Mouse (Mus musculus): Measurements from ENCODE around the gene Kif14. TPM values are rescaled to one million over a fixed set of nuclear protein-coding genes. Genes with fewer than 3 reads are reported as not detected.
A peak's percentile ranks its signal among the peaks of the same experiment; 100 is the strongest.

Gene Kif14
- polyA plus RNA-seq, 1 experiment from 2014 or later: 0.54 TPM

- 66% methylated on average over 4 of the region's 4 CpGs for WGBS
- H3K36me3 ChIP-seq (ENCODE audit: insufficient read depth, low read length): no peaks in the 10 kb centered on the region
- TF ChIP-seq EP300 (IDR thresholded peaks at IDR 0.05) (no peak), CTCF (IDR thresholded peaks at IDR 0.05) (peak; percentile 38; the same call in 1 of the 2 replicates)
- no peak overlapping the region for H3K4me3 ChIP-seq (ENCODE audit: low read depth, low read length)
- ATAC-seq: no peak
- no peaks in the 10 kb centered on the region for H3K9me3 ChIP-seq (ENCODE audit: low read length)
- no peak overlapping the region for H3K4me2 ChIP-seq (replicated peaks; ENCODE audit: low read depth, low read length)
- H3K27ac ChIP-seq (ENCODE audit: low read length): no peak overlapping the region
- H3K4me1 ChIP-seq (ENCODE audit: insufficient read depth, low read depth, low read length): no peaks in the 10 kb centered on the region
- H3K27me3 ChIP-seq (replicated peaks; ENCODE audit: insufficient read depth, low read length): no peaks in the 10 kb centered on the region
- no peak for DNase-seq (ENCODE audit: low spot score)
- H3K9ac ChIP-seq (replicated peaks; ENCODE audit: low read depth): no peak overlapping the region
Measured at GRCm38 (mm10) chr1:136564963-136565362, 98.8 kb downstream of the Kif14 start.

- 90% methylated on average over 5 of the region's 5 CpGs for WGBS
- Histone ChIP-seq H3K9ac (replicated peaks; ENCODE audit: low read depth) (no peak overlapping the region), H3K27me3 (replicated peaks; ENCODE audit: insufficient read depth, low read length) (no peaks in the 10 kb centered on the region), H3K9me3 (ENCODE audit: low read length) (no peaks in the 10 kb centered on the region), H3K4me1 (ENCODE audit: insufficient read depth, low read depth, low read length) (no peaks in the 10 kb centered on the region), H3K27ac (ENCODE audit: low read length) (no peak overlapping the region), H3K36me3 (ENCODE audit: insufficient read depth, low read length) (no peaks in the 10 kb centered on the region), H3K4me3 (ENCODE audit: low read depth, low read length) (no peak overlapping the region), H3K4me2 (replicated peaks; ENCODE audit: low read depth, low read length) (no peak overlapping the region)
- TF ChIP-seq CTCF (IDR thresholded peaks at IDR 0.05) (no peak), EP300 (IDR thresholded peaks at IDR 0.05) (no peak)
- ATAC-seq (no peak), DNase-seq (ENCODE audit: low spot score) (no peak)
Measured at GRCm38 (mm10) chr1:136566386-136566785, 100.2 kb downstream of the Kif14 start.

- H3K27me3 ChIP-seq (replicated peaks; ENCODE audit: insufficient read depth, low read length): no peaks in the 10 kb centered on the region
- no peaks in the 10 kb centered on the region for H3K9me3 ChIP-seq (ENCODE audit: low read length)
- H3K4me2 ChIP-seq (replicated peaks; ENCODE audit: low read depth, low read length): no peak overlapping the region
- DNase-seq (ENCODE audit: low spot score) (no peak), ATAC-seq (no peak)
- no peak overlapping the region for H3K9ac ChIP-seq (replicated peaks; ENCODE audit: low read depth)
- H3K4me1 ChIP-seq (ENCODE audit: insufficient read depth, low read depth, low read length): no peaks in the 10 kb centered on the region
- no peak overlapping the region for H3K4me3 ChIP-seq (ENCODE audit: low read depth, low read length)
- no peak overlapping the region for H3K27ac ChIP-seq (ENCODE audit: low read length)
- TF ChIP-seq CTCF (IDR thresholded peaks at IDR 0.05) (no peak), EP300 (IDR thresholded peaks at IDR 0.05) (no peak)
- 70% methylated on average over 4 of the region's 4 CpGs for WGBS
- H3K36me3 ChIP-seq (ENCODE audit: insufficient read depth, low read length): no peaks in the 10 kb centered on the region
Measured at GRCm38 (mm10) chr1:136567641-136568040, 101.5 kb downstream of the Kif14 start.

GRCm38 (mm10) chr1:136568738-136569194 lies 102.6 kb downstream of the Kif14 start:
- H3K36me3 ChIP-seq (ENCODE audit: insufficient read depth, low read length): no peaks in the 10 kb centered on the region
- no peaks in the 10 kb centered on the region for H3K9me3 ChIP-seq (ENCODE audit: low read length)
- no peak for DNase-seq (ENCODE audit: low spot score)
- no peak for TF ChIP-seq CTCF (IDR thresholded peaks at IDR 0.05)
- TF ChIP-seq EP300 (IDR thresholded peaks at IDR 0.05): no peak
- H3K9ac ChIP-seq (replicated peaks; ENCODE audit: low read depth): no peak overlapping the region
- WGBS: 76% methylated on average over 11 of the region's 11 CpGs
- ATAC-seq: peak; percentile 33; the same call in 1 of the 2 replicates
- no peaks in the 10 kb centered on the region for H3K4me1 ChIP-seq (ENCODE audit: insufficient read depth, low read depth, low read length)
- no peak overlapping the region for H3K4me2 ChIP-seq (replicated peaks; ENCODE audit: low read depth, low read length)
- H3K27ac ChIP-seq (ENCODE audit: low read length): no peak overlapping the region
- H3K27me3 ChIP-seq (replicated peaks; ENCODE audit: insufficient read depth, low read length): no peaks in the 10 kb centered on the region
- H3K4me3 ChIP-seq (ENCODE audit: low read depth, low read length): no peak overlapping the region

- H3K9ac ChIP-seq (replicated peaks; ENCODE audit: low read depth): no peak overlapping the region
- no peak for DNase-seq (ENCODE audit: low spot score)
- H3K4me3 ChIP-seq (ENCODE audit: low read depth, low read length): no peak overlapping the region
- no peak overlapping the region for H3K4me2 ChIP-seq (replicated peaks; ENCODE audit: low read depth, low read length)
- H3K27me3 ChIP-seq (replicated peaks; ENCODE audit: insufficient read depth, low read length): no peaks in the 10 kb centered on the region
- no peak overlapping the region for H3K27ac ChIP-seq (ENCODE audit: low read length)
- H3K9me3 ChIP-seq (ENCODE audit: low read length): no peaks in the 10 kb centered on the region
- ATAC-seq: no peak
- no peak for TF ChIP-seq EP300 (IDR thresholded peaks at IDR 0.05)
- TF ChIP-seq CTCF (IDR thresholded peaks at IDR 0.05): no peak
- H3K36me3 ChIP-seq (ENCODE audit: insufficient read depth, low read length): no peaks in the 10 kb centered on the region
- H3K4me1 ChIP-seq (ENCODE audit: insufficient read depth, low read depth, low read length): no peaks in the 10 kb centered on the region
- 80% methylated on average over 8 of the region's 8 CpGs for WGBS
Measured at GRCm38 (mm10) chr1:136569206-136569605, 103.1 kb downstream of the Kif14 start.

GRCm38 (mm10) chr1:136569626-136570297 lies 103.6 kb downstream of the Kif14 start:
- ATAC-seq (no peak), DNase-seq (ENCODE audit: low spot score) (no peak)
- Histone ChIP-seq H3K9ac (replicated peaks; ENCODE audit: low read depth) (no peak overlapping the region), H3K36me3 (ENCODE audit: insufficient read depth, low read length) (no peaks in the 10 kb centered on the region), H3K4me2 (replicated peaks; ENCODE audit: low read depth, low read length) (peak overlapping the region; percentile 25), H3K9me3 (ENCODE audit: low read length) (no peaks in the 10 kb centered on the region), H3K4me1 (ENCODE audit: insufficient read depth, low read depth, low read length) (no peaks in the 10 kb centered on the region), H3K27ac (ENCODE audit: low read length) (no peak overlapping the region), H3K27me3 (replicated peaks; ENCODE audit: insufficient read depth, low read length) (no peaks in the 10 kb centered on the region), H3K4me3 (ENCODE audit: low read depth, low read length) (no peak overlapping the region)
- WGBS: 64% methylated on average over 20 of the region's 20 CpGs
- no peak for TF ChIP-seq CTCF (IDR thresholded peaks at IDR 0.05)
- no peak for TF ChIP-seq EP300 (IDR thresholded peaks at IDR 0.05)

All from lung, postnatal 0 days (tissue).